Mouse (Mus musculus) cerebellum, adult (tissue): ENCODE results near the gene Thbs1.

Experiments
- ATAC-seq: cut with Nextera tagmentation; 2 replicates; pipeline ENCODE4 v1.9.2; 2017; ENCODE audit warnings: mild to moderate bottlenecking, moderate library complexity, mixed read lengths; ENCODE audit not compliant: insufficient number of reproducible peaks, low FRiP score, low TSS enrichment

The Thbs1 gene

DNA sequence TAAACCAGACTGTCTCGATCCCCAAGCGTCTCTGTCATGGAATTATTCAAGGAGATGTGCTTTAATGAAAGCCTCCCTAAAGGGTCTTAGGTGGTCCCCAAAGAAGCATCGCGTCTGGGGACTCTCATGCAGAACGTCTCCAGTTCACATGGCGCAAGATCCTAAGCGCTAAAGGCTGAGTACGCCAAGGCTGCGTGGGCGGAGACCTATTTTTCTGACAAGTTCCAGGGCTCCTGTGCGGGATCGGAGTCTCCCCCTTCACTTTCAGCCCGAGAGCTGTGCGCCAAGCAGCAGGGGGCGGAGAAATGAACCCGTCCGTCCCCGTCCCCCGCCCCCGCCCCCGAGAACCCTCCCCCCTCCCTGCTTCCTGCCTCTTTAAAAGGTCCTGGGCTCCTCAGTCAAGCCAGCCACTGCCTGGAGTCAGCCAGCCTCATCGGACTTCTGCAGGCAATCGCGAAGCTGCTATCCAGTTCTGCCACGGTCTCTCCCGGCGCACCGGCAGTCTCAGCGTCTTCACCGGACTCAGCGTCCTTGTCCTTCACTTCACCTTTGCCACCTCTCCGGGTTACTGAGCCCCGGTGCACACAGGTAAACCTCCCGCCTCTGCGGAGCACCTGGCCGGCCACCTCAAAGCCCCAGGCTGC, at the start of gene Thbs1:
Gene Thbs1 (plus strand): TSS at position 389 of the 644 bp plus-strand sequence.
- ATAC-seq, result 0 out of 2 replicates have a peak, but pooled peaks have one; percentile 36

- ATAC-seq, result no peak
Measured at GRCm38 (mm10) chr2:118064121-118064764, 47.4 kb upstream of the Thbs1 start.

DNA sequence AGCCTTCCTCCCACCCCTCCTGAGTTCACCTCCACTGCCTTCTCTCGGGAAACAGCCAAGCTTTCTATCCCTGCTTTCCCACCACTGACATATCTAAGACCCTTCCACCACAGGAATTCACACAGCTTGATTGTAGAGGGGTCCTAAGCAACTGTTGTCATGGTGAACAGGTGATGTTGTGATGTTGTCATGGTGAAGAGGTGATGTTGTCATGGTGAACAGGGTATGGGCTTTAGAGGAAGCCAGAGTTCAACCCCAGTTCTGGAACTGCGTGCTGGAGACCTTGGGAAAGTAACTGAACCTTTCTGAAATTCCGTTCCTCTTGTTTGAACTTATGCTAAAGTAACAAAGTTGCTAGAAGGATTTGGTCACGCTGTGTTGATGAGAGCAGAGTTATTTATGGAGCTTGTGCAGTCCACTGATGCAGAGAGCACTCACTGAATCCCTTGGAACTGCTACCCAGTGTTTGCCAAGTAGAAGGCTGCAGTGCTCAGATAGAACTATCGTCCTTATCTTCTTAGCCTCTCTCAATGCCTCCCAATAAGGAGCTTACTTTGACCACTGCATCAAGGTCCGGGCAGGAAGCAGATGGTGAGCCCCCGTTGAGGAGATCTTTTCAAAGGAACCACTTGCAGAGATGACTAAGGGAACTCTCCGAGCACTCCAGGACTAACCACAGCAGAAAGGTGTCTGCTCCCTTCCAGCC, 45.5 kb upstream of the Thbs1 start:
- no peak for ATAC-seq

DNA sequence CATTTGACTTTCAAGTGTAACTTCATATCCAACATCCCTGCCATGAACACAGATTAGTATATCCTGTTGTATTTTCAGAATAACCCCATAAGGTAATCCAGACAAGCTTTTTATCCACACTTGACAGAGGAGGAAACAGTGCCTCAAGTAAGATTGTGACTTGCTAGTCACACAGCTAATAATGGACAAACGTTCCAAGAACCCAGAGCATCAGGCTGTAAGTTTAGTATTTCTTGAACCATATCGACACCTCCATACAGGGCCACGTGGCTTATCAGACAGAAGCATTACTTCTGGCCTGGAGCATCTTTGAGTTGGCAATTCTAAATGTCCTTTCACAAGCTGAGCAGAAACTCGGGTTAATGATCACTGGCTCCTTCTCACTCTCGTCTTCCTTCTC, 41.7 kb upstream of the Thbs1 start:
- ATAC-seq, result no peak

DNA sequence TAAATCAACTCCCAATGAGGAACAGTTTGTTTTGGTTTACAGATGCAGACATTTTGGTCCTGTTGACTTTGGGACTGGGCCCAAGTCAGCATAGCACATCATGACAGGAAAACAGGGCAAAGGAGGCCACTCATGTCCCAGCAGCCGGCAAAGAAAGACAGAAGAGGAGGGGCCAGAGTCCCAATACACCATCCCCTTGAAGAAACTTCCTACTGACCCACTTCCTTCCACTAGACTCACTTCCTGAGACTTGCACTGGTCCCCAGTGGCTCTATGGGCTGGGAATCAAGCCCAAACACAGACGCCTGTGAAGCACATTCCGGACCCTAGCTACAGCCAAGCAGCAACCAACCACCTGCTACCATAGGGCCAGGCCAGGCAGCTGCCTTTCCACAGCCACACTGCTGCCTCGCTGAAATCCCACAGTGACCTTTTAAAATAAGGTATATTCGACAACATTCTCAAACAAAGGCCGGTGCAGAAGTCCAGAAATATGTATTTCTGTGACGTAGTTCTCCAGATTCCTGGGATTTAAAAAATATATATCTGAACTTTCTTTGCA, 38.8 kb upstream of the Thbs1 start:
- ATAC-seq, result no peak

- no peak for ATAC-seq
Measured at GRCm38 (mm10) chr2:118074030-118074429, 37.6 kb upstream of the Thbs1 start.

DNA sequence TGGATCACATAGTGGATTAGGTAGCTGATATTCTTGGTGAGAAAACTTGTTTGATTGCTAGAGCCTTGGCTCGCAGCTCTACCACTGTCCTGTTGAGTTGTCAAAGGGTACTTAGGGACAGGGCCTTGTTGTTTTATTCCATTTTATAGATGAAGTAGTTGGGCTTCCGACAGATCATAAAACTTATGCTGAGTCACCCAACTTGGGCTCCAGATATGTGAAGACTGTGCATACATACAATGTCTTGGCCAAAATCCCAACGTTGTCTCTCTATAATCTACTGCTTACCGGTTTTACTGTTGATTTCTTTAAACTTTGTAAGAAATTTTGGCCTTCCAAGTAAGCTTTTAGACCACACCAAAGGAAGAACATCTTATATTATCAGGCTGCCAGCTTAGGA, 36.5 kb upstream of the Thbs1 start:
- ATAC-seq, result no peak

DNA sequence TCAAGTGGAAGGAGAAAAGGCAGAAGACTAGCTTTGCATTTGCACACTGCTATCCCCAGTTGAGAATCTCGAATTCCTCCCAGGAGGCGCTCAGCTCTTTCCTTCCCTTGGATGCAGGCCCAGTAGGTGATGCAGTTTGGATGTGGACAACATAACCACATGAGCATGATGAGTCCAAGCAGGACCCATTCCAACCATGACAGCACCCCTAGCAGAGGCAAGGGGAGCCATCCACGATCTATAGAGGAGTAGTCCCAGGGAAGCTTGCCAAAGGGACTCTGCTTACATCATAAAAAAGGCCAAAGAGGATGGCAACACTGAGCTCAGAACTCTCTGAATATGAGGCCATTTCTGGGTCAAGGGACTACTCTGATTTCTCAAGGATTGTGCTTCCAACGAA, 32.5 kb upstream of the Thbs1 start:
- ATAC-seq, result no peak

DNA sequence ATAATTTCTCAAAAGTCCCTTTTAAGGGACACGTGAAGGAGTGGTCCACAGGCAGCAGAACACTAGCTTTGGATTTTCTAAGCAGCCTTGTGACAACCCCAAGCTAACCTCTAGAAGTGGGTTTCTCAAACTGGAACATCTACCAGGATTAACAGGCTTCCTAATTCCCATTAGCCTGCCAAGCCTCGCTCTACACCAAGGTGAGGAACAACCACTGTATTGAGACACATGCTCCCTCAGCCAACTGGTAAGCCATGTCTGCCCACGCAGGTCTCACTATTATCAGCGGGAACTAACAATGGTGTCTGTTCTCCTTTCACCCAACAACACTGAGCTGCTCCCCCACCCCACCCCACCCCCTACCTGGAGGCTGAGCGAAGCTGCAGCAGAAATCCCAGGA, 30.1 kb upstream of the Thbs1 start:
- no peak for ATAC-seq

- no peak for ATAC-seq
Measured at GRCm38 (mm10) chr2:118083652-118084051, 28.0 kb upstream of the Thbs1 start.

GRCm38 (mm10) chr2:118084693-118085092, 27.0 kb upstream of the Thbs1 start:
- no peak for ATAC-seq

- ATAC-seq, result no peak
Measured at GRCm38 (mm10) chr2:118085647-118086046, 26.0 kb upstream of the Thbs1 start.

GRCm38 (mm10) chr2:118087044-118087726, 24.5 kb upstream of the Thbs1 start:
- no peak for ATAC-seq

DNA sequence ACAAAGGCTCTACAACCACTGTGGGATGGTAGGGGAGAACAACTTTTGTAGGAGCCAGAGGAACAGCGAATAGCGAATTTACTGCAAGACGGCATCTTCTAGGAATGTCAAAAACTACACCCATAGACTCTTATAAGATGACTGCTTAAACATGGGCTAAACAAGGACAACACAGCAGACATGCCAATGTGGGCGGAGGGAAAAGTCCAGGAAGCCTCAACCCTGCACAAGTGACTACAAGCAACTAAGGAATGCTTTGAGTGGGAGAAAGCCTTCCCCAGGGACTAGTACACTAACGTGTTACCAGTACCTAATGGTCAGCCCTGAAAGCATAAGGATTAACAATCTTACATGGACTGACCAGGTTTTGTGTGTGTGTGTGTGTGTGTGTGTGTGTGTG, 20.4 kb upstream of the Thbs1 start:
- no peak for ATAC-seq

- no peak for ATAC-seq
Measured at GRCm38 (mm10) chr2:118099104-118099503, 12.6 kb upstream of the Thbs1 start.

GRCm38 (mm10) chr2:118102169-118102568, 9.5 kb upstream of the Thbs1 start:
- ATAC-seq, result no peak

GRCm38 (mm10) chr2:118110225-118110915, 1.3 kb upstream of the Thbs1 start:
- no peak for ATAC-seq

- peak; percentile 57; the same call in 1 of the 2 replicates for ATAC-seq
Measured at GRCm38 (mm10) chr2:118111116-118111487, 574 bp upstream of the Thbs1 start.

- ATAC-seq, result no peak
Measured at GRCm38 (mm10) chr2:118112438-118112837, 762 bp downstream of the Thbs1 start.

- ATAC-seq, result no peak
Measured at GRCm38 (mm10) chr2:118112846-118113479, 1.3 kb downstream of the Thbs1 start.
